Mouse (Mus musculus): Measurements from ENCODE around the gene Elk4. TPM values are rescaled to one million over a fixed set of nuclear protein-coding genes. Genes with fewer than 3 reads are reported as not detected.
A peak's percentile ranks its signal among the peaks of the same experiment; 100 is the strongest.

Gene Elk4
- total RNA-seq, 2 experiments from 2014 or later, result 133 to 138 TPM

- DNase-seq, result peak; percentile 81 to 85
- intact Hi-C loops (cut with DNase I), result no loop called here
These were observed 24.5 kb upstream of the Elk4 start for GRCm38 (mm10) chr1:131982907-131983306.

- no peak for DNase-seq
- intact Hi-C loops (cut with DNase I), result no loop called here
These were observed 23.6 kb upstream of the Elk4 start for GRCm38 (mm10) chr1:131983806-131984205.

- intact Hi-C loops (cut with DNase I), result no loop called here
- DNase-seq, result no peak
These were observed 20.0 kb upstream of the Elk4 start for GRCm38 (mm10) chr1:131987432-131987831.

GRCm38 (mm10) chr1:131989476-131989875, 17.9 kb upstream of the Elk4 start:
- intact Hi-C loops (cut with DNase I), result no loop called here
- DNase-seq, result no peak

- DNase-seq, result no peak
- intact Hi-C loops (cut with DNase I), result no loop called here
These were observed 17.2 kb upstream of the Elk4 start for GRCm38 (mm10) chr1:131990083-131990760.

- intact Hi-C loops (cut with DNase I), result no loop called here
These were observed 14.8 kb upstream of the Elk4 start for GRCm38 (mm10) chr1:131992561-131993001.

GRCm38 (mm10) chr1:131993169-131994040, 14.0 kb upstream of the Elk4 start:
- DNase-seq, result no peak
- intact Hi-C loops (cut with DNase I), result no loop called here

More at GRCm38 (mm10) chr1:131992561-131993001, 14.8 kb upstream of the Elk4 start:
- no peak for DNase-seq

GRCm38 (mm10) chr1:131995062-131995461, 12.3 kb upstream of the Elk4 start:
- intact Hi-C loops (cut with DNase I), result loop anchor here (1.0 to 5.0 kb wide), 3 partner anchors 51 to 162 kb away; no protein-coding TSS in a partner anchor
- peak; percentile 70 to 84 for DNase-seq

GRCm38 (mm10) chr1:132000506-132000905, 6.9 kb upstream of the Elk4 start:
- intact Hi-C loops (cut with DNase I), result no loop called here
- no peak for DNase-seq

GRCm38 (mm10) chr1:132001880-132002330, 5.5 kb upstream of the Elk4 start:
- intact Hi-C loops (cut with DNase I), result no loop called here
- DNase-seq, result no peak

GRCm38 (mm10) chr1:132003111-132003510, 4.3 kb upstream of the Elk4 start:
- no peak for DNase-seq
- intact Hi-C loops (cut with DNase I), result no loop called here

GRCm38 (mm10) chr1:132003817-132004216, 3.6 kb upstream of the Elk4 start:
- peak; percentile 71 to 76 for DNase-seq
- intact Hi-C loops (cut with DNase I), result no loop called here

- no peak for DNase-seq
- intact Hi-C loops (cut with DNase I), result no loop called here
These were observed 2.7 kb upstream of the Elk4 start for GRCm38 (mm10) chr1:132004574-132005180.

- DNase-seq, result no peak
- intact Hi-C loops (cut with DNase I), result no loop called here
These were observed 1.9 kb upstream of the Elk4 start for GRCm38 (mm10) chr1:132005466-132005865.

- no peak for DNase-seq
- intact Hi-C loops (cut with DNase I), result no loop called here
These were observed 1.4 kb upstream of the Elk4 start for GRCm38 (mm10) chr1:132006046-132006445.

- intact Hi-C loops (cut with DNase I), result no loop called here
- peak in 1 of 2 experiments; percentile 21 for DNase-seq
These were observed 686 bp upstream of the Elk4 start for GRCm38 (mm10) chr1:132006721-132007120.

GRCm38 (mm10) chr1:132007828-132008827, 721 bp downstream of the Elk4 start:
- DNase-seq, result peak; percentile 90 to 92
- intact Hi-C loops (cut with DNase I), result loop anchor here (2.0 kb wide), 1 partner anchor 31 kb away; no protein-coding TSS in a partner anchor

- no peak for DNase-seq
- intact Hi-C loops (cut with DNase I), result loop anchor here (2.0 kb wide), 1 partner anchor 30 kb away; no protein-coding TSS in a partner anchor
These were observed 1.7 kb downstream of the Elk4 start for GRCm38 (mm10) chr1:132008881-132009644.
